Mouse (Mus musculus) MEL (cell line): ENCODE measurements around the gene Uri1. TPM values are rescaled to one million over a fixed set of nuclear protein-coding genes. Genes with fewer than 3 reads are reported as not detected.
A peak's percentile ranks its signal among the peaks of the same experiment; 100 is the strongest.

Experiments used
- DNase-seq: peaks from one replicate; pipeline ENCODE4 v3.0.0; 2011; ENCODE audit warnings: low read depth, low spot score
- H3K27ac ChIP-seq: 2 replicates; pipeline ENCODE4 v1.5.1; 2012; ENCODE audit warnings: low read depth, mild to moderate bottlenecking, control low read depth, low read length, moderate library complexity; ENCODE audit not compliant: control insufficient read depth
- H3K27me3 ChIP-seq, 2 experiments: fragments of 150-350 bp in 1 of 2; sonication (generic) in 1 of 2; 2 replicates each; pipeline ENCODE4 v1.6.1; 2012; ENCODE audit warnings: low read length in 2 of 2, mild to moderate bottlenecking in 2 of 2, improper control_type of control experiment in 1 of 2, moderate library complexity in 1 of 2; ENCODE audit not compliant: insufficient read depth in 2 of 2, control insufficient read depth in 1 of 2
- H3K36me3 ChIP-seq, 2 experiments: 2 replicates each; pipeline ENCODE4 v1.6.1; 2012 to 2014; ENCODE audit warnings: low read length in 2 of 2, improper control_type of control experiment in 1 of 2, inconsistent platforms in 1 of 2, mild to moderate bottlenecking in 1 of 2; ENCODE audit not compliant: insufficient read depth in 2 of 2, control insufficient read depth in 1 of 2
- H3K4me1 ChIP-seq, 2 experiments: fragments of 150-350 bp in 1 of 2; sonication (generic) in 1 of 2; 2 replicates each; pipeline ENCODE4 v1.6.1; 2012; ENCODE audit warnings: low read length in 2 of 2, improper control_type of control experiment in 1 of 2, mild to moderate bottlenecking in 1 of 2; ENCODE audit not compliant: insufficient read depth in 2 of 2, control insufficient read depth in 1 of 2
- H3K4me3 ChIP-seq, 2 experiments: fragments of 150-350 bp in 1 of 2; sonication (generic) in 1 of 2; 2 replicates each; pipeline ENCODE4 v1.5.1; 2012; ENCODE audit warnings: low read depth in 2 of 2, low read length in 2 of 2, mild to moderate bottlenecking in 2 of 2, moderate library complexity in 2 of 2, control low read depth in 1 of 2, improper control_type of control experiment in 1 of 2; ENCODE audit not compliant: control insufficient read depth in 1 of 2, insufficient read depth in 1 of 2
- H3K79me2 ChIP-seq: 2 replicates; pipeline ENCODE4 v1.6.1; 2012; ENCODE audit warnings: mild to moderate bottlenecking, low read length, moderate library complexity; ENCODE audit not compliant: control insufficient read depth, poor library complexity, insufficient read depth
- H3K9ac ChIP-seq: 2 replicates; pipeline ENCODE4 v1.6.1; 2012; ENCODE audit warnings: low read depth, mild to moderate bottlenecking, control low read depth, low read length, moderate library complexity; ENCODE audit not compliant: control insufficient read depth, poor library complexity, severe bottlenecking
- H3K9me3 ChIP-seq: fragments of 150-350 bp; sonication (generic); replicated peaks from 2 replicates; pipeline ENCODE4 v1.6.1; 2012; ENCODE audit warnings: mild to moderate bottlenecking, low read length, improper control_type of control experiment, moderate library complexity; ENCODE audit not compliant: insufficient read depth
- BHLHE40 ChIP-seq: IDR thresholded peaks from 2 replicates; pipeline ENCODE4 v1.6.1; 2012; ENCODE audit warnings: low read depth, mild to moderate bottlenecking, inconsistent platforms, low read length, improper control_type of control experiment, borderline replicate concordance
- CHD2 ChIP-seq: IDR thresholded peaks from 2 replicates; pipeline ENCODE4 v1.6.1; 2011; ENCODE audit warnings: low read length, improper control_type of control experiment
- CTCF ChIP-seq, 3 experiments: IDR thresholded peaks in 2 of 3; conservative IDR thresholded peaks in 1 of 3; 2 replicates each; pipeline ENCODE4 v1.5.1; 2011 to 2012; ENCODE audit warnings: low read length in 3 of 3, low read depth in 2 of 3, mild to moderate bottlenecking in 2 of 3, improper control_type of control experiment in 1 of 3, inconsistent platforms in 1 of 3, mixed read lengths in 1 of 3, moderate library complexity in 1 of 3; ENCODE audit not compliant: control insufficient read depth in 1 of 3, insufficient read depth in 1 of 3, poor library complexity in 1 of 3, severe bottlenecking in 1 of 3
- E2F4 ChIP-seq: IDR thresholded peaks from 2 replicates; pipeline ENCODE4 v1.6.1; 2011; ENCODE audit warnings: low read depth, low read length, improper control_type of control experiment, borderline replicate concordance
- EP300 ChIP-seq, 2 experiments: IDR thresholded peaks; 2 replicates each; pipeline ENCODE4 v1.6.1; 2011; ENCODE audit warnings: improper control_type of control experiment in 2 of 2, low read length in 2 of 2, low read depth in 1 of 2, mild to moderate bottlenecking in 1 of 2
- GABPA ChIP-seq: IDR thresholded peaks from 2 replicates; pipeline ENCODE4 v1.6.1; 2012; ENCODE audit warnings: low read depth, mild to moderate bottlenecking, inconsistent platforms, low read length, improper control_type of control experiment, moderate library complexity
- HCFC1 ChIP-seq: IDR thresholded peaks from 2 replicates; pipeline ENCODE4 v1.6.1; 2012; ENCODE audit warnings: low read depth, mild to moderate bottlenecking, inconsistent platforms, low read length, improper control_type of control experiment, moderate library complexity
- JUND ChIP-seq: IDR thresholded peaks from 2 replicates; pipeline ENCODE4 v1.6.1; 2011; ENCODE audit warnings: low read depth, mild to moderate bottlenecking, improper control_type of control experiment, low read length
- MAX ChIP-seq: IDR thresholded peaks from 2 replicates; pipeline ENCODE4 v1.6.1; 2011; ENCODE audit warnings: low read length, improper control_type of control experiment
- MAZ ChIP-seq: IDR thresholded peaks from 2 replicates; pipeline ENCODE4 v1.6.1; 2012; ENCODE audit warnings: low read depth, mild to moderate bottlenecking, inconsistent platforms, low read length, improper control_type of control experiment
- MEF2A ChIP-seq: IDR thresholded peaks from 2 replicates; pipeline ENCODE4 v1.6.1; 2014; ENCODE audit warnings: low read depth, mild to moderate bottlenecking, inconsistent platforms, low read length, improper control_type of control experiment; ENCODE audit not compliant: poor library complexity, insufficient replicate concordance, severe bottlenecking; ENCODE audit errors: extremely low read depth
- NELFE ChIP-seq: IDR thresholded peaks from 2 replicates; pipeline ENCODE4 v1.6.1; 2011; ENCODE audit warnings: low read depth, low read length, improper control_type of control experiment
- NRF1 ChIP-seq: IDR thresholded peaks from 2 replicates; pipeline ENCODE4 v1.6.1; 2014; ENCODE audit warnings: low read depth, mild to moderate bottlenecking, inconsistent platforms, low read length, improper control_type of control experiment, moderate library complexity; ENCODE audit not compliant: poor library complexity, insufficient read depth, severe bottlenecking
- RAD21 ChIP-seq: IDR thresholded peaks from 2 replicates; pipeline ENCODE4 v1.6.1; 2011; ENCODE audit warnings: mild to moderate bottlenecking, low read depth, low read length, improper control_type of control experiment
- SMC3 ChIP-seq: IDR thresholded peaks from 2 replicates; pipeline ENCODE4 v1.6.1; 2011; ENCODE audit warnings: low read depth, low read length, improper control_type of control experiment
- ZC3H11A ChIP-seq: IDR thresholded peaks from 2 replicates; pipeline ENCODE4 v1.6.1; 2012; ENCODE audit warnings: low read depth, mild to moderate bottlenecking, inconsistent platforms, low read length, improper control_type of control experiment
- ZKSCAN1 ChIP-seq: IDR thresholded peaks from 2 replicates; pipeline ENCODE4 v1.6.1; 2012; ENCODE audit warnings: low read depth, mild to moderate bottlenecking, inconsistent platforms, low read length, improper control_type of control experiment, moderate library complexity
- ZMIZ1 ChIP-seq: IDR thresholded peaks from 2 replicates; pipeline ENCODE4 v1.6.1; 2012; ENCODE audit warnings: low read depth, mild to moderate bottlenecking, inconsistent platforms, low read length, improper control_type of control experiment, moderate library complexity
- polyA plus RNA-seq, 2 experiments: library from polyadenylated mRNA; stranded (reverse) in 1 of 2; unstranded in 1 of 2; fragments of >175 nt in 1 of 2; fragments of >200 nt in 1 of 2; gene quantifications; 2 replicates each; pipeline versions ENCODE4 v1.2.1 to v1.2.4; 2012; ENCODE audit warnings: low replicate concordance in 2 of 2, low read depth in 1 of 2; ENCODE audit not compliant: insufficient read length in 2 of 2, insufficient read depth in 1 of 2, missing spikeins in 1 of 2
- total RNA-seq: library from RNA; depleted of rRNA; stranded (reverse); fragments of 300-350 nt; gene quantifications from 2 replicates; pipeline ENCODE4 v1.2.3, GENCODE M21; 2012

Uri1 gene
- total and polyA plus RNA-seq, 3 experiments, result 29.2 to 36.0 TPM; not detected in 1

GRCm38 (mm10) chr7:38041244-38041643 is 17.9 kb upstream of the Uri1 start:
- H3K9me3 ChIP-seq, result no peaks in the 10 kb centered on the region
- H3K4me1 ChIP-seq, result no peaks in the 10 kb centered on the region
- no peak overlapping the region for H3K4me3 ChIP-seq
- H3K9ac ChIP-seq, result no peak overlapping the region
- H3K79me2 ChIP-seq, result no peaks in the 10 kb centered on the region
- peaks cover 2 to 3% of the 10 kb centered on the region in 2 experiments; a peak in 1 of 4 replicates for H3K27me3 ChIP-seq
- no peak for TF ChIP-seq MAZ
- no peak for TF ChIP-seq ZMIZ1
- no peak for TF ChIP-seq E2F4
- no peak for TF ChIP-seq SMC3
- TF ChIP-seq MEF2A, result no peak
- no peak for TF ChIP-seq GABPA
- TF ChIP-seq ZKSCAN1, result no peak
- no peak for TF ChIP-seq CTCF (IDR thresholded peaks at IDR 0.05 in 2 of 3, conservative IDR thresholded peaks at IDR 0.05 in 1 of 3; ENCODE audit: control insufficient read depth in 1 of 3, insufficient read depth in 1 of 3, low read depth in 2 of 3, low read length in 3 of 3, poor library complexity in 1 of 3, severe bottlenecking in 1 of 3)
- no peak for DNase-seq
- H3K36me3 ChIP-seq, result no peaks in the 10 kb centered on the region
- no peak overlapping the region for H3K27ac ChIP-seq

- Histone ChIP-seq H3K27me3 (peaks cover 2 to 3% of the 10 kb centered on the region in 2 experiments; a peak in 1 of 4 replicates), H3K79me2 (no peaks in the 10 kb centered on the region), H3K36me3 (no peaks in the 10 kb centered on the region), H3K4me3 (no peak overlapping the region), H3K9ac (no peak overlapping the region), H3K4me1 (no peaks in the 10 kb centered on the region), H3K9me3 (no peaks in the 10 kb centered on the region), H3K27ac (no peak overlapping the region)
- TF ChIP-seq RAD21 (no peak), MAX (no peak), EP300 (IDR thresholded peaks at IDR 0.05; ENCODE audit: low read depth in 1 of 2, low read length in 2 of 2) (no peak), NRF1 (no peak), HCFC1 (no peak), CHD2 (no peak)
- no peak for DNase-seq
Measured at GRCm38 (mm10) chr7:38037586-38037985, 14.2 kb upstream of the Uri1 start.

GRCm38 (mm10) chr7:38031183-38031582 is 7.8 kb upstream of the Uri1 start:
- H3K4me1 ChIP-seq, result peaks cover 12 to 24% of the 10 kb centered on the region in 2 experiments
- peak overlapping the region; percentile 36 for H3K27ac ChIP-seq

More at GRCm38 (mm10) chr7:38031183-38031582, 7.8 kb upstream of the Uri1 start:
- Histone ChIP-seq H3K9me3 (no peaks in the 10 kb centered on the region), H3K4me3 (peak overlapping the region in 1 of 2 experiments; percentile 15; a peak in 1 of 4 replicates), H3K36me3 (peaks cover 0 to 19% of the 10 kb centered on the region in 2 experiments; a peak in 2 of 4 replicates), H3K27me3 (no peaks in the 10 kb centered on the region), H3K9ac (peak overlapping the region; percentile 14; the same call in 1 of the 2 replicates), H3K79me2 (no peaks in the 10 kb centered on the region)
- TF ChIP-seq NRF1 (no peak), ZMIZ1 (no peak), ZC3H11A (no peak), MAZ (no peak), EP300 (IDR thresholded peaks at IDR 0.05; ENCODE audit: low read depth in 1 of 2, low read length in 2 of 2) (no peak), JUND (no peak), SMC3 (no peak), NELFE (no peak), BHLHE40 (no peak)
- DNase-seq, result no peak
